Mouse (Mus musculus): ENCODE results near the gene Hist1h4a.

- TF ChIP-seq JUND (IDR thresholded peaks at IDR 0.05; ENCODE audit: low read depth, low read length) (no peak), EP300 (IDR thresholded peaks at IDR 0.05; ENCODE audit: low read depth in 1 of 2, low read length in 2 of 2) (no peak), POLR2AphosphoS2 (IDR thresholded peaks at IDR 0.05; ENCODE audit: low read length) (no peak), CTCF (IDR thresholded peaks at IDR 0.05 in 2 of 3, conservative IDR thresholded peaks at IDR 0.05 in 1 of 3; ENCODE audit: control insufficient read depth in 1 of 3, insufficient read depth in 1 of 3, low read depth in 2 of 3, low read length in 3 of 3, poor library complexity in 1 of 3, severe bottlenecking in 1 of 3) (no peak), CHD1 (IDR thresholded peaks at IDR 0.05; ENCODE audit: low read depth, low read length) (no peak), POLR2A (IDR thresholded peaks at IDR 0.05; ENCODE audit: control insufficient read depth in 1 of 2, insufficient read depth in 1 of 2, low read depth in 1 of 2, low read length in 2 of 2, poor library complexity in 1 of 2) (peak; percentile 97 to 99), BHLHE40 (IDR thresholded peaks at IDR 0.05; ENCODE audit: borderline replicate concordance, low read depth, low read length) (no peak)
These were observed 16.3 kb downstream of the Hist1h4a start for GRCm38 (mm10) chr13:23744421-23745380.

All from MEL (cell line).